Mouse (Mus musculus): ENCODE measurements at regions not wholly inside any gene's neighbourhood (a gene's known extent, or its start where the extent isn't known, plus 50 kb on each side); places are given as distances from the start of the nearest gene placed in this dataset.

GRCm38 (mm10) chr8:113582180-113582975, 53.0 kb upstream of the Mon1b start:
- peak; percentile 76 for DNase-seq

- peak; percentile 18 to 46 for DNase-seq
These were observed 51.6 kb upstream of the Mon1b start for GRCm38 (mm10) chr8:113583801-113584200.

All from cerebellum, postnatal 14 days (tissue).